Mouse (Mus musculus) CH12.LX (cell line): Measurements from ENCODE around the gene Anks1b.

Experiments
- CTCF ChIP-seq, 2 experiments: IDR thresholded peaks in 1 of 2; conservative IDR thresholded peaks in 1 of 2; 2 replicates each; pipeline ENCODE4 v1.5.1; 2011 to 2012; ENCODE audit warnings: low read depth in 2 of 2, low read length in 2 of 2, improper control_type of control experiment in 1 of 2, inconsistent platforms in 1 of 2, mild to moderate bottlenecking in 1 of 2, moderate library complexity in 1 of 2
- HCFC1 ChIP-seq: IDR thresholded peaks from 2 replicates; pipeline ENCODE4 v1.6.1; 2012; ENCODE audit warnings: low read depth, mild to moderate bottlenecking, inconsistent platforms, low read length, improper control_type of control experiment
- IRF4 ChIP-seq: IDR thresholded peaks from 2 replicates; pipeline ENCODE4 v1.6.1; 2014; ENCODE audit warnings: low read depth, mild to moderate bottlenecking, inconsistent platforms, low read length, improper control_type of control experiment
- MAX ChIP-seq: IDR thresholded peaks from 2 replicates; pipeline ENCODE4 v1.6.1; 2011; ENCODE audit warnings: low read length, improper control_type of control experiment
- MYC ChIP-seq: IDR thresholded peaks from 2 replicates; pipeline ENCODE4 v1.6.1; 2011; ENCODE audit warnings: low read depth, mild to moderate bottlenecking, improper control_type of control experiment, low read length
- POLR2A ChIP-seq: IDR thresholded peaks from 2 replicates; pipeline ENCODE4 v1.6.1; 2011; ENCODE audit warnings: low read depth, mild to moderate bottlenecking, improper control_type of control experiment, low read length
- RAD21 ChIP-seq: IDR thresholded peaks from 2 replicates; pipeline ENCODE4 v1.6.1; 2011; ENCODE audit warnings: low read depth, mild to moderate bottlenecking, low read length, improper control_type of control experiment, moderate library complexity
- UBTF ChIP-seq: IDR thresholded peaks from 2 replicates; pipeline ENCODE4 v1.6.1; 2012; ENCODE audit warnings: low read depth, mild to moderate bottlenecking, inconsistent platforms, low read length, improper control_type of control experiment, moderate library complexity
- ZMIZ1 ChIP-seq: IDR thresholded peaks from 2 replicates; pipeline ENCODE4 v1.6.1; 2012; ENCODE audit warnings: low read depth, mild to moderate bottlenecking, inconsistent platforms, low read length, improper control_type of control experiment
- ZNF384 ChIP-seq: IDR thresholded peaks from 2 replicates; pipeline ENCODE4 v1.6.1; 2012; ENCODE audit warnings: low read depth, low read length, improper control_type of control experiment, inconsistent platforms

GRCm38 (mm10) chr10:89946636-89947349 is 73.5 kb downstream of the Anks1b start:
- no peak for TF ChIP-seq CTCF (conservative IDR thresholded peaks at IDR 0.05 in 1 of 2, IDR thresholded peaks at IDR 0.05 in 1 of 2; ENCODE audit: low read depth in 2 of 2, low read length in 2 of 2)
- TF ChIP-seq ZNF384: no peak
- TF ChIP-seq ZMIZ1: no peak
- no peak for TF ChIP-seq MAX
- no peak for TF ChIP-seq UBTF
- TF ChIP-seq IRF4: no peak
- TF ChIP-seq MYC: no peak
- TF ChIP-seq RAD21: no peak
- TF ChIP-seq HCFC1: no peak
- no peak for TF ChIP-seq POLR2A
